Comparison of ENCODE assay signal across 8 mouse cellular contexts in the genomic region with DNA sequence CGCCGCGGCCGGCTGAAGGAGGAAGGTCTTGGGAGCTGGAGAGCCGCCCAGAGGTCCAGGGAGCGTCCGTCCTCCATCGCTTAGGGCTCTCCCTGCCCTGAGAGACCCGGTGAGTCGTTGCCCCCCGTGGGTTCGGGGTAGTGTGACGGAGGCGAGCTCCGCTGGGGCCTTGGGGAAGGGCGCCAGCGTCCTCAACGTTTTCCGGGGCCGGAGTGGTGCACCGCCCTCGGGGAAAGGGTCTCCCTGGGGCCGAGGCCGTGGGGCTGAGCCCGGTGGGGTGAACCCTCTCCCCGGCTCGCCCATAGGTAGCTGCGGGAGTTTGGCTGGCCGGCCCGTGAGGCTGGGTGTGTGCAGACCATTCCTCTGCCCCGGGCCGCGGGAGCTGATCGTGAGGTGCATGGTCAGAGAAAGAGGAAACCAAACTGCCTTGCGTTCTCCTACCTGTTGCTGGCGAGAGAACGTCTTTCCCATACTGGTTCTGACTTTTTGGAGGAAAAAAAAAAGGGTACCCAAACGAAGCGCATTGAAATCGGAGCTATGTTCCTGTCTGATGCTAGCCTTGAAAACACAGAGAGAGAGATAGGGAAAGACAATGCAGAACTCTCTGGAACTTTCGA. TPM values are rescaled to one million over a fixed set of nuclear protein-coding genes. Genes with fewer than 3 reads are reported as not detected.
A peak's percentile ranks its signal among the peaks of the same experiment; 100 is the strongest.
DNase-seq lines count a peak whose midpoint lies in the region; ATAC-seq and TF ChIP-seq lines count a peak whose summit lies in the region.

No protein-coding gene starts in this region.

- no peak for TF ChIP-seq EP300 in heart, adult 2 months (IDR thresholded peaks at IDR 0.05; ENCODE audit: insufficient read depth, low read depth, low read length)

- no peak for TF ChIP-seq POLR2A in heart, adult 2 months (IDR thresholded peaks at IDR 0.05; ENCODE audit: insufficient read depth, low read depth, low read length)

- peaks cover 4% of the 10 kb centered on the region; the same call in 1 of the 2 replicates for H3K79me2 ChIP-seq in heart, adult 2 months (replicated peaks; ENCODE audit: control insufficient read depth, insufficient read depth, low read length)
- peaks cover 50% of the 10 kb centered on the region for H3K79me2 ChIP-seq in macrophage (ENCODE audit: inconsistent target)

- peak; percentile 88 for ATAC-seq in hindbrain, embryonic 11.5 days (ENCODE audit: low FRiP score)

- H3K27me3 ChIP-seq in heart, adult 2 months (ENCODE audit: control insufficient read depth, insufficient read depth, low read length), result no peaks in the 10 kb centered on the region
- no peaks in the 10 kb centered on the region for H3K27me3 ChIP-seq in hindbrain, embryonic 11.5 days (ENCODE audit: control insufficient read depth, insufficient read depth, low read length)

- DNase-seq in heart, adult 2 months, result no peak
- no peak for DNase-seq in heart, adult 11 months
- peak; percentile 46 for DNase-seq in urinary bladder, postnatal 25 days (ENCODE audit: low spot score)
- no peak for DNase-seq in urinary bladder, adult 18-20 months (ENCODE audit: low spot score in 2 of 2)
- DNase-seq in hindbrain, embryonic 11.5 days (ENCODE audit: low spot score), result no peak
- no peak for DNase-seq in retina, embryonic 14.5 days (ENCODE audit: low spot score)
- no peak for DNase-seq in cerebellum, adult 11-12 months

- peak overlapping the region; percentile 94 for H3K4me3 ChIP-seq in heart, adult 2 months
- H3K4me3 ChIP-seq in hindbrain, embryonic 11.5 days (ENCODE audit: low read depth, low read length), result peak overlapping the region; percentile 92
- H3K4me3 ChIP-seq in macrophage (ENCODE audit: inconsistent target), result peak overlapping the region; percentile 73

- TF ChIP-seq CTCF in heart, adult 2 months (IDR thresholded peaks at IDR 0.05), result no peak

- peak overlapping the region; percentile 93 for H3K9ac ChIP-seq in heart, adult 2 months (ENCODE audit: low read depth, low read length)
- peak overlapping the region; percentile 93 for H3K9ac ChIP-seq in hindbrain, embryonic 11.5 days (ENCODE audit: low read depth, low read length)

- H3K27ac ChIP-seq in heart, adult 2 months, result peak overlapping the region; percentile 92
- H3K27ac ChIP-seq in hindbrain, embryonic 11.5 days (ENCODE audit: low read depth, low read length), result peak overlapping the region; percentile 94
- peak overlapping the region; percentile 70 for H3K27ac ChIP-seq in macrophage

- H3K4me2 ChIP-seq in hindbrain, embryonic 11.5 days (replicated peaks; ENCODE audit: low read depth, low read length), result peak overlapping the region; percentile 61

- H3K4me1 ChIP-seq in heart, adult 2 months (ENCODE audit: control insufficient read depth, insufficient read depth, low read length), result no peaks in the 10 kb centered on the region; the same call in none of the 2 replicates
- no peaks in the 10 kb centered on the region; the same call in 1 of the 2 replicates for H3K4me1 ChIP-seq in hindbrain, embryonic 11.5 days (replicated peaks; ENCODE audit: control insufficient read depth, insufficient read depth, low read length)

- intact Hi-C loops in heart, adult 2 months (cut with DNase I), result loop anchor here (2.0 to 5.0 kb wide), 3 partner anchors 95 to 222 kb away; a partner anchor contains a TSS

- under 1% methylated on average over 41 of the region's 41 CpGs for WGBS in heart, adult 2 months
- WGBS in hindbrain, embryonic 11.5 days, result 0% methylated on average over 39 of the region's 41 CpGs
- under 1% methylated on average over 39 of the region's 41 CpGs for WGBS in macrophage (ENCODE audit: missing documents)

- no peaks in the 10 kb centered on the region for H3K9me3 ChIP-seq in hindbrain, embryonic 11.5 days (ENCODE audit: control insufficient read depth, low read length)

- peaks cover 20% of the 10 kb centered on the region for H3K36me3 ChIP-seq in heart, adult 2 months (ENCODE audit: control insufficient read depth, insufficient read depth, low read length)
- no peaks in the 10 kb centered on the region for H3K36me3 ChIP-seq in hindbrain, embryonic 11.5 days (ENCODE audit: control insufficient read depth, insufficient read depth, low read length)
- no peaks in the 10 kb centered on the region for H3K36me3 ChIP-seq in macrophage (ENCODE audit: inconsistent target)

RNA-seq across cellular contexts. Expression of a gene that starts 0.6 kb away (rescaled TPM):
- 10 to 100 TPM; 30.2 to 32.3 TPM for total RNA-seq in heart, adult 2 months (2021)
- polyA plus RNA-seq in heart, adult 2 months (2012; rRNA removed), result 13.1 and 28.8 TPM in 2 replicates
- 49.3 and 50.3 TPM in 2 replicates for polyA plus RNA-seq in hindbrain, embryonic 11.5 days (2014; fragmentation: Nextera tagmentation; extraction: Ambion mirVana)
- total RNA-seq in macrophage (2018; cell fraction: chromatin; rRNA removed), result 100 to 1,000 TPM; 139 to 422 (median 268) TPM
- 10 to 100 TPM; 26.4 to 49.2 (median 36.1) TPM for total RNA-seq in macrophage (2018; cell fraction: cytosol; rRNA removed)
- total RNA-seq in macrophage (2018; cell fraction: nucleus; rRNA removed), result 100 to 1,000 TPM in 24 of 26 experiments, 10 to 100 TPM in 2; 92.3 to 262 (median 147) TPM
- polyA plus RNA-seq in macrophage (2018), result 24.3 to 43.8 TPM (median 40.5 TPM) in 3 replicates

RNA-seq across cellular contexts. Expression of a gene that starts 40.4 kb away (rescaled TPM):
- total RNA-seq in heart, adult 2 months (2021), result 100 to 1,000 TPM in 1 of 2 experiments, 10 to 100 TPM in 1; 96.6 to 110 TPM
- 32.1 and 43.5 TPM in 2 replicates for polyA plus RNA-seq in heart, adult 2 months (2012; rRNA removed)
- polyA plus RNA-seq in hindbrain, embryonic 11.5 days (2014; fragmentation: Nextera tagmentation; extraction: Ambion mirVana), result 0.09 and 0.10 TPM in 2 replicates
- not detected for total RNA-seq in macrophage (2018; cell fraction: chromatin; rRNA removed)
- total RNA-seq in macrophage (2018; cell fraction: cytosol; rRNA removed), result not detected
- total RNA-seq in macrophage (2018; cell fraction: nucleus; rRNA removed), result not detected
- polyA plus RNA-seq in macrophage (2018), result not detected in 3 replicates

Comparison
In these comparisons a context has a peak if more than half of its experiments do, and no peak if none do; other contexts are left out.
1. RNA of a gene that starts 40.4 kb away (polyA plus RNA-seq): 32.1 to 43.5 TPM in heart, adult 2 months; 0.09 to 0.10 TPM in hindbrain, embryonic 11.5 days and not detected in macrophage; every median in the first group is over 10 times any median in the second.
2. Peak in every context shown above with its lines, with median percentiles within 50 percentile points of each other: H3K27ac ChIP-seq and H3K4me3 ChIP-seq.